Mouse (Mus musculus): ENCODE results near the gene Tns2. TPM values are rescaled to one million over a fixed set of nuclear protein-coding genes. Genes with fewer than 3 reads are reported as not detected.

The Tns2 gene
- total RNA-seq, 1 experiment from 2014 or later = 83.0 TPM

DNA sequence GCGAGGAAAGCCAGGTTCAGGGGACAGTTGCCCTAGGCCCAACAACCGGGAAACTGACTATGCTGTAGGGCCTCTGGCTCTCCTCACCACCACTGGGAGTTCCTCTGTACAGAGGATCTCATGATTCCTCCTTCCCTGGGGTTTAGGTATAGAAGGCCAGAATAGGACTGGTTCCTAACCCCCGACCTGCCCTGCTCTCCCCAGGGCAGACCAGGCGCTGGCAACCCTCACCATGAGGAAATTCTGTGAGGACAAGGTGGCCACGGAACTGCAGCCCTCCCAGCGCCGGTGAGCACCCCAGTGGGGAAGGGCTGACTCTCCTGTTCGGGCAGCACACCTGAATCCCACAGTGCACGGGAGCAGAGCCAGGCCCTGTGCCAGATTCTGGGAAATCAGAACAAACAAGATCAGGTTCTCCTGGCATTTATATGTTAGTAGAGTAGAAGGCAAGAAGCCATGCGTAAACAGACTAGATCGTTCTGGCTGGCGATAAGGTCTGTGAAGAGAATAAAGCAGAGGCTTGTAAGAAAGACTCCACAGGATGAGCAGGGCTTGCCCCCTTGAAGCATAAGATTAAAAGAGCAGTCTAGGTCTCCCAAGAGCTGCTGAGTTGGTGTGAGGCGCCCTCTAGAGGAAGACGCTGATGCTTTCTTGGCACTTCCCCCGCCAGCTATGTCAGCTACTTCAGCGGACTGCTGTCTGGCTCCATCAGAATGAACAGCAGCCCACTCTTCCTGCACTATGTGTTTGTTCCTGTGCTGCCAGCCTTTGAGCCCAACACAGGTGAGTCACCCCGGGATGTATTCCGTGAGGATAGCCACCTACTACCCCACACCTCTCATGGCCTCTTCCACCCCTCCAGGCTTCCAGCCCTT is 8.7 kb downstream of the Tns2 start:
- peak; percentile 88 for DNase-seq

DNA sequence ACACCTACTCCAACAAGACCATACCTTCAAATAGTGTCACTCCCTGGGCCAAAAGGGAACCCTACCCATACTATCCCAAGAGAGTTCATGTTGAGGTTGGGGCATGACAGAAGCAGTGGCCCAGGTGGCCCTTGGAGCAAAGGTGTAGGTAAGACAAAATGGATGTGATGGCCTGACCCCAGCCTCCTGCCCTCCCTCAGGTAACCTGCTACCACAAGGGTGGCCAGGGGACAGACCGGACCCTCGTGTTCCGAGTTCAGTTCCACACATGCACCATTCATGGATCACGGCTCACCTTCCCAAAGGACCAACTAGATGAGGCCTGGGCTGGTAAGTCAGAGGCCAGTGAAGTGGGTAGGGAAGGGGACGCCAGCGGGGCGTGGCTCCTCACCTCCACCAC is 10.1 kb downstream of the Tns2 start:
- DNase-seq = no peak

DNA sequence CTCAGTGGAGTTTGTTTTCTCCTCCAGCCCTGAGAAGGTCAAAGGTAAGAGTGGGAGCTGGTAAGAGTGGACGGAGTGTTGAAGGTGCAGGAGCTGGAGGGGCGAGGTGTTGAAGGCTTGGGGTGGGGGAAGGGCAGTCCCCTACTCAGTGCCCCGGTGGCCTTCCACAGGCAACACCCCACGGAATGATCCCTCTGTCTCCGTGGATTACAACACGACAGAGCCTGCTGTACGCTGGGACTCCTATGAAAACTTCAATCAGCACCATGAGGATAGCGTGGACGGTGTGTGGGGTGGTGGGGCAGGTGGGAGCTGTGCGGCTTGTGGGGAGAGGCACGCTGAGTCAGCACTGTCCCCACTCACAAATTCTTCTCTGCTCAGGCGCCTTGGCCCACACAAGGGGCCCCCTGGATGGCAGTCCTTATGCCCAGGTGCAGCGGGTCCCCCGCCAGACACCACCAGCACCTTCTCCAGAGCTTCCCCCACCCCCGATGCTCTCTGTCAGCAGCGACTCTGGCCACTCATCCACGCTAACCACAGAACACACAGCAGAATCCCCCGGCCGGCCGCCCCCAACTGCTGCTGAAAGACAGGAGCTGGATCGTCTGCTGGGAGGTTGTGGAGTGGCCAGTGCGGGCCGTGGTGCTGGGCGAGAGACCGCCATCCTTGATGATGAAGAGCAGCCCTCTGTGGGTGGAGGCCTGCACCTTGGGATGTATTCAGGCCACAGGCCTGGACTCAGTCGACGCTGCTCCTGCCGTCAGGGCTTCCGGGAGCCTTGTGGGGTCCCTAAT is 10.7 kb downstream of the Tns2 start:
- DNase-seq = no peak

DNA sequence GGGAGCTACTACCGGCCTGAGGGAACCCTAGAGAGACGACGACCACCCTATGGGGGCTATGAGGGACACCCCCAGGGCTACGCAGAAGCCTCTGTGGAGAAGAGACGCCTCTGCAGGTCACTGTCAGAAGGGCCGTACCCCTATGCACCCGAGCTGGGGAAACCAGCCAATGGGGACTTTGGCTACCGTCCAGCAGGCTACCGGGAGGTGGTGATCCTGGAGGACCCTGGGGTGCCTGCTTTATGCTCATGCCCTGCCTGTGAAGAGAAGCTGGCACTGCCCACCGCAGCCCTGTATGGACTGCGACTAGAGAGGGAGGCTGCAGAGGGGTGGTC is 11.2 kb downstream of the Tns2 start:
- no peak for DNase-seq

DNA sequence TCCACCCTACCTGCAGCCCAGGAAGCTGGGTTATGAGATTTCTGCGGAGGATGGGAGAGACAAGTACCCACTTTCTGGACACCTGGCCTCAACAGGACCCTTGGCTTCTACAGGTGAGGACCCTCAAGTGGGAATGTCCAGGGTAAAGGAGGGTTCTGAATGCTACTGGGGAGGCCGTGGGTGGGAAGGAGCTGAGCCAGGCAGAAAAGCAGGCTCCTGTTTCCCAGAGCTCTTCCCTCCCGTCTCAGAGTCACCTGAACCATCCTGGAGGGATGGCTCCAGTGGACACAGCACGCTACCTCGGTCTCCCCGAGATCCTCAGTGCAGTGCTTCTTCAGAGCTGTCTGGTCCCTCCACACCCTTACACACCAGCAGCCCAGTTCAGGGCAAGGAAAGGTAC is 12.0 kb downstream of the Tns2 start:
- DNase-seq = no peak

DNA sequence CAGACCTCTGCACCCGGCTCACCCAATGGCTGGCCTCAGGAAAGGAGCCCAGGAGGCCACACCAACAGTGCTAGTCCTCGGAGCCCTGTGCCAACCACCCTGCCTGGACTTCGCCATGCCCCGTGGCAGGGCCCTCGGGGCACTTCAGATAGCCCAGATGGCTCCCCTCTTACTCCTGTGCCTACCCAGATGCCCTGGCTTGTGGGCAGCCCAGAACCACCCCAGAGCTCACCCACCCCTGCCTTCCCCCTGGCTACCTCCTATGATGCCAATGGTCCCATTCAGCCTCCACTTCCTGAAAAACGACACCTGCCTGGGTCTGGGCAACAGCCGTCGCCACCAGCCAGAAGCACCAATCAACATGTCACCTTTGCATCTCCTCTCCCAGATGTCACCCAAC is 12.6 kb downstream of the Tns2 start:
- DNase-seq = no peak

DNA sequence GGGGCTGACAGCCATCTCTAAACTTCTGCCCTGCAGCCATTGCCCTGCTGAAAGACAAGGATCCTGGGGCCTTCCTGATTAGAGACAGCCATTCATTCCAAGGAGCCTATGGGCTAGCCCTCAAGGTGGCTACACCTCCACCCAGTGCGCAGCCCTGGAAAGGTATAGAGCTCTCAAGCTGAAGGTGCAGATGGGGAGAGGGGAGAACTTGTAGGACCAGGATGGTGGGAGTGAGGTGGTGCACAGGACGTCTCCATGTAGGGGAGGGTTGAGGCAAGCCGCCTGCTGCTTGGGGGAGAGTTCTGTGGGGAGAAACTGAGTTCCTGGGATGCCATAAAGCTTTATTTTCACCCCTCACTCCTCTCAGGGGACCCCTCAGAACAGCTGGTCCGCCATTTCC is 13.5 kb downstream of the Tns2 start:
- DNase-seq = no peak

DNA sequence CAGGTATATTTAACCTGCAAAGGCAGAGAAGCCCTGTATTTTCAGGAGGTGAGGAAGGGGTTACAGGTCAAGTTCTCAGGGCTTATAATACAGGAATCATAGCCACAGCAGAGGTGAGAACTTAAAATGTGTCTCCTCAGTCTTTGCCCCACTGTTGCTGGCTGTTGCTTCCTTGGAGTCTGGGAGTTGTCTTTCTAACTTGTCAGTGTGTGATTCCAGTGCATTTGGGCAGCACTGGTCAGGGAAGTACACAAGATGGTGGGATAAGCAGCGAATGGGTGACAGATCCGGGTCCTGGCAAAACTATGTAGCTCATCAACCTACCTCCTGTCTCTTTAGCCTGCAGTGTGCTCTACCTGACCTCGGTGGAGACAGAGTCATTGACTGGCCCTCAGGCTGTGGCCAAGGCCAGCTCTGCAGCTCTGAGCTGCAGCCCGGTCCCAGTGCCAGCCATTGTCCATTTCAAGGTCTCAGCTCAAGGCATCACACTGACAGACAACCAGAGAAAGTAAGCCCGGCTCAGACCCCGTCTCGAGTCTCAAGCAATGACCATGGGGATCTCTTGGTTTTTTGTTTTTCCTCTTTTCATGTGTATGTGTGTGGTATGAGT is 14.5 kb downstream of the Tns2 start:
- DNase-seq = peak; percentile 79

DNA sequence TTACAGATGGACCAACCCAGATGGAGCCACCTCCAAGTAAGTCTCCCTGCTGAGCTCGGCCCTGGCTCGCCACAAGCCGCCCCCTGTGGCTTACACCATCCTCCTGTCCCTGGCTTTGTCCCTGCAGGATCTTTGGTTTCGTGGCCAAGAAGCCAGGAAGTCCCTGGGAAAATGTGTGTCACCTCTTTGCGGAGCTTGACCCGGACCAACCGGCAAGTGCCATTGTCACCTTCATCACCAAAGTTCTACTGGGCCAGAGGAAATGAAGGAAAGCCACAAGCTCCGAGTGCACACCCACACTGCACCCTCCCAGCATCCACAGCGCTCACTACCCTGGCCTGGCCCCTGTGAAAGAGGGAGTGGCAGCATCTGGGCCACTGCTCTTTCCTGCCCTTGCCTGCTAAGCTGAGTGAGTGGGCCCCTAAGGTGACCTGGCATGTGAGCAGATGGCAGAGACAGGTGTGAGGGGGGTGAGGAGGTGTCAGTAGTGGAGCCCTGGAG is 15.6 kb downstream of the Tns2 start:
- peak; percentile 56 for DNase-seq

DNA sequence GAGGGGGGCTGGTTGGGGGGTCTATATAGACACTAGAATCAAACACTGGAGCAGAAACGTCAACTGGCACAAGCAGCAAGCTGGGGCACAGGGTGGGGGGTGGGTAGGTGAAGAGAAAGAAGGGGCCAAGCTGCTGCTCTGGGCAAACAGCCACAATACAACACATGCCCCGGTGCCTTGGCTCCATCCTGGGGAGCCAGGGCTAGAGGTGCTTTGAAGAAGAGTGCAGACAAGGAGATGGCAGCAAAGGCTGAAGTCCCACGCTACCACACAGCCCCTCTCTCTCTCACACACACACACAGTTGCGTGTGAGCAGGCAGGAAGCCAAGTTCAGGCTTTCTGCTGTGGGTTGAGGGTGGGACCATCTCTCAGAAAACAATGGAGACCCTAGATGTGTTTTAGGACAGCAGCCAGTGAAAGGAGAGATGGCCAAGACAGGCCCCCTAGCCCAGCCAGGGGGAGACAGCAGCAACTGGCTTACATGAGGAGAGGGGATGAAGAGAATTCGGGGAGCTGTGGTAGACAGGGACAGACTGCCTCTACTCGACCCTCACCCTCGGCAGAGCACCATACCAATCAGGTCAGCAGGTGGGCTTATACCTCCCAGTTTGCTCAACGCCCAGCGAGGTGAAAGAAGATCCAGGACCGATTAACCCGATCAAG is 16.7 kb downstream of the Tns2 start:
- peak; percentile 7 for DNase-seq

DNA sequence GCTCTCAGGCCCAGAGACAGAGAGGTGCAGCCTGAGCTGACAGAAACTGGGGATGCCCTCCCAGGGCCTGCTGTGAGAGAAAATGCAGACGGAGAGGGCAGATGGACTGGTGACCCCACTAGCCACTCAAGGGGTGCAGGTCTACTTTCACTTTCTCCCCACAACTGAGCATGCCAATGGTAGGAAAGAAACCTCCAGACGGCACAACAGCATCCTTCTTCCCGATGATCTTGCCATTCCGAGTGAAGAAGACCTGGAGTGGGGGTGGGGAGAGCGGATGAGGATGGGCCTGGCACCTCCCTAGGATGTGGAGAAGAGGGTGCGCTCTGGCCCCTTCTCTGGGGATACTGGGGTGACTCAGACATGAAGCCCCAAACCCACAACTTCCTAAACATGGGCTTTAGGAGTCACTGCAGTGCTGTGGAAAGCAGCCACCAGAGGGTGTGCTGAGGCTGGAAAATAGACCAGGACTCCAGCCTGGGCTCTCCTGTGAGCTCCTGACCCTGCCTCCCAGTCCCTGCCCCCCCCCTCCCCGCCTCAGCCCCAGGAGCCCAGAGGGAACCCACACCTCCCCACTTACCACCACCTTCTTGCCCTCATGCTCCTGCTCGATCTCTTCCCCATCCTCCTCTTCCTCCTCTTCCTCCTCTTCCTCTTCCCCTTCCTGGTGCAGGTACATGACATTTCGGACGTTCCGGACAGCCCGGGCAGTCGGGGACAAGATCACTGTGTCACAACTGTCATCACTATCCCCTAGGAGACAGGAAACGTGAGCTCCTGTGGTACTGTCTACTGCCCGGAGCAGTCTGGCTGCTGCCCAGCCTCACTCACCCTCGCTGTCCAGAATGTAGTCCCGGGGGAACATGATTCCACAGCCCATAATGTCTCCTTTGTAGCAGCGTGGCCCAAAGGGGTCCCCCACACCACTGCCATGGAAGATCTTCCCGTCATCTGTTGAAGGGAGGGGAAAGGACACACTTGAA is 17.5 kb downstream of the Tns2 start:
- peak; percentile 52 for DNase-seq

DNA sequence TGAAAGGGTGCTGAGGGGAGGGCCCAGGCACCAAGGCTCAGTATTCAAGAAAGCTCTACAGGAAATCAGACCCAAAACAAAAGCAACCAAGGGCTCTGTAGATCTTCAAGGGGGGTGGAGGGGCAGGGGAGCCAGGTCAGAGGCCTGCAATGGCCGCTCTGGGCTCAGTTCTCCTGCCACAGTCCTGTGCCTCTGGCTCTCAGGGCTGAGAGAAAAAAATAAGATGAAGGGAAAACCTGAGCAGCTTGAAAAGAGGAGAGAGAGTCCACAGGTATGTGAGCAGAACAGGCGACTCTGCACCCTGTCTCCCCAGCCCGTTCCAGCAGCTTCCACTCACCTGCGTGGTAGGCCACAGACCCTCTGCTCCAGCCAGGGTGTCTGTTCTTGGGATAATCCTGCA is 18.4 kb downstream of the Tns2 start:
- no peak for DNase-seq

DNA sequence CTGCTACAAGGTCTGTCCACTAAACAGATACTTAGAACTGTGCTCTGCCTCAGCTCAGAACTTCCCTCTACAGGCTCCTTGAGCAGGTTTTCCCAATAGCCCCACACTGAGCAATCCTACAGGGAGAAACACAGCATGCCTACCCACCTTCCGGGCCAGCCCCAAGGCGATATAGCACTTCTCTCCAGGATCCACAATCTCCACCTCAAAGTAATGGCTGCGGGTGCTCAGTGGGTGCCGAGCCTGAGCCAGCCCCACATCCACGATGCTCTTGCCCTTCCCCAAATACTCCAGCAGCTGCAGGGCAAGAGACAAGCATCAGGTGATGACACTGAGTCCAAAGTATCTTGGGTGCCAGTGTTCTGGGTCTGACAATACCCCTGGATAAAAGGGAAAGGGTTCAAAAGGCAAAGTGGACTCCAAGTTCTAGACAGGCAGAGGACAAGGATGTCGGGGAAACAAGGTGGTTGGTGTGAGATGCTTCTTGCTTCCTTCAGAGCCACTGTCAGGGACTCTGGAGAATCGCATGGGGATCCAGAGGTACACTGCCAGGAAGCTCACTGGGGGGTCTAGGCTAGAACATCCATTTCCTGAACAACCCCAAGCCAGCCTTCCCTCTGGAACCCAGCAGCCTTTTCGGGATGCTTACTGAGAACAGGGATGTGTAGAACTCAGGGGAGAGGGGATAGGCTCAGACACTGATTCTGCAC is 19.1 kb downstream of the Tns2 start:
- no peak for DNase-seq

DNA sequence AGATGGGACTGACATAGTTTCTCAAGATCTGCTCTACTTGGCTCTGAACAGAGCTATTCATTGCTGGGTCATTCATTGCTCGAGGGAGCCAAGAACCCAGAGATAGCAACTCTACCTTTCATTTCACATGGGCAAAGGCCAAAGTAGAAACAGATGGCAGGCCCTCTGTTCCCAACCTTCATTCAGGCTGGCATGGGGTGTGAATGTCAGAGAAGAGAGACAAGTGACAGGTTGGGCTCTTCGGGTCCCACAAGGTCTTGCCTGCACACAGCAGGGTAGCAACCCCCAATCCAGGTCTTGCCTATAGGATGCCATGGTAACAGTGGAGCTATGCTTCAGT is 19.6 kb downstream of the Tns2 start:
- no peak for DNase-seq

DNA sequence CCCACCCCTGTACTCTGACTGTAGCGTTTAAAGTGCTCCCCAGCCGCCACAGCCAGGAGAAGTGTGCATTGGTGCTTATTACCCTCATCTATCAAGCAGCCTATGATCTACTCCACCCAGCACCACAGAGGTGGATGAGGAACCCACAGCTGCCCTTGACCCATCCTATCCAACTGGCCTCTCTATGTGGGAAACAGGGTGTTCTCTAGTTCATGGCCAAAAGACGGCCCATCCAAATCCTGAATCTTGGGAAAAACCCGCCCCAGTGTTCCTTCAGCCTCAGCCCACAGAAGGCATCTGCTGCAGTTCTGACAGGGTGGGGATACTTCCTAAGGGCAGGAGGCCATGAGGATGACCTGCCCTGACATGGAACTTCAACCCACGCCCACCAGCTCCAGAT is 20.3 kb downstream of the Tns2 start:
- no peak for DNase-seq

DNA sequence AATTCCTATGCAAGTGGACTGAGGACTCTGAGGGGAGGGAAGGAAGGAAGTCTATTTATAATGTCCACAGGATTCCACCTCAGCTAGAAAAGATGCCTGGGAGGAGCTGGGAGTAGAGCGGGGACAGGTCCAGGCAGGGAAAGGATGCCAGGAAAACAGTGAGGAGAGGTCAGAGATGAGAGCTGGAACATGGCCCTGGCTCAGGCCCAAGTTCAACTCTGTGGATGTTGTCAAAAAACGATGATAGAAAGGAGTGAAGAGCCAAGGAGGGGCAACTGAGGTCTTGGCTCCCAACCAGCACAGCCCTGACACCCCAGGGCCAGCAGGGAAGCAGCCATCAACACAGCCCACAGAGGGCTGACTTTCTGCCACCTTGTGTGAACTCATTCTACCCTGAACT is 26.1 kb downstream of the Tns2 start:
- DNase-seq = peak; percentile 81

DNA sequence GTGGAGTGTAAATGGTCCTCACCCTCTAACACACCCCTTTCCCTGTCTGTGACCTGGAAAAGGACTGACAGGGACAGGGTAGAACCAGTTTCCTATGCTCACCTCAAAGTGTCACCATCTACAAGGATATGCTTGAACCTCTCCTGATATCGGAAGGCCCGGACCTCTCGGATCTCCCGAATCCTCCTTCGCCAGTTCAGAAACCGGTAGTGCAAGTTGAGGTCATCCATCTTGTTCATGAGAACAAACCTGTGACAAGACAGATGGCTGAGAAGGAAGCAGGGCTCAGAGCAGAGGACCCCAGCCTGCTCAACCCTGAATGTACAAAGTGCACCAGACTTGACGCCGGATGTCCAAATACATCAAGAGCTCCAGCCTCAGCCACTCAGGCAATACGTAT is 33.1 kb downstream of the Tns2 start:
- no peak for DNase-seq

DNA sequence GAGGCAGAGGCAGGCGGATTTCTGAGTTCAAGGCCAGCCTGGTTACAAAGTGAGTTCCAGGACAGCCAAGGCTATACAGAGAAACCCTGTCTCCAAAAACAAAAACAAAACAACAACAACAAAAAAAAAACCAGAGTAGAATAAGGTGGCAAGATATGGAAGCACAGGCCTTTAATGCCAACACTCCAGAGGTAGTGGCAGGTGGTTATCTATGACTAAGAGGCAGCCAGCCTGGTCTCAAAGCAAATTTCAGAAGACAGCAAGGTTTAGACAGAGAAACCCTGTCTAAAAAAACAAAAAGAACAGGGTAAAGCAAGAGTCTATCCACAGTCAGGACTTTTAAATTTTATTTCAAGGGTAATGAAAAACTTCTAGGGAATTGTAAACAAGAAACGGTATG is 34.5 kb downstream of the Tns2 start:
- DNase-seq = no peak

DNA sequence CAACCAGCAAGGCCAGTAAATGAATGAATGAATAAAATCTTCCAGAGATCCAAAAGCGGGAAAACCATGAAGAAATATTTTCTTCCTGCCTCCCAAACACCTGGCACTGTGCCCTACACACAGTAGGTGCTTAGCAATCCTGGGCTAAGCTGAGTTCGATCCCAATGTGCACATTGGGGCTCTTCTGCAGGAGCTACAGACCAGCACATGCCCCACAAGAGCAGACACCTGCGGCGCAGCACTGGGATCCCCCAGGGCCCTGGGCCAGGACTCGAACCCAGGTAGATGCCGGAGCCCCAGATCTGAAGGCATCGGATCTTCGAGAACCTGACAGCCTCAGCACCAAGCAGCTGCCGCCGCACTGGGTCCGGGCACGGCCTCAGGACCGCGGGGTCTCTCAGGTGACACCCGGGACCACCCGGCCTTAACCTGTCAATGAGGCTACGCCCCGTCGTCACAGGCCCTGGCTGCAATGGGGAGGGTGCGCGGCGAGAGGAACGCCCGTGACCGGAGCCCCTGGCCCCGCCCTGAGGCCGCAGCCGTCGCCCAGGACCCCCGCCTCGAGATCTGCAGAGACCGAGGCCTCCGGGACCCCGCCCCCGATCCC is 35.4 kb downstream of the Tns2 start:
- no peak for DNase-seq

DNA sequence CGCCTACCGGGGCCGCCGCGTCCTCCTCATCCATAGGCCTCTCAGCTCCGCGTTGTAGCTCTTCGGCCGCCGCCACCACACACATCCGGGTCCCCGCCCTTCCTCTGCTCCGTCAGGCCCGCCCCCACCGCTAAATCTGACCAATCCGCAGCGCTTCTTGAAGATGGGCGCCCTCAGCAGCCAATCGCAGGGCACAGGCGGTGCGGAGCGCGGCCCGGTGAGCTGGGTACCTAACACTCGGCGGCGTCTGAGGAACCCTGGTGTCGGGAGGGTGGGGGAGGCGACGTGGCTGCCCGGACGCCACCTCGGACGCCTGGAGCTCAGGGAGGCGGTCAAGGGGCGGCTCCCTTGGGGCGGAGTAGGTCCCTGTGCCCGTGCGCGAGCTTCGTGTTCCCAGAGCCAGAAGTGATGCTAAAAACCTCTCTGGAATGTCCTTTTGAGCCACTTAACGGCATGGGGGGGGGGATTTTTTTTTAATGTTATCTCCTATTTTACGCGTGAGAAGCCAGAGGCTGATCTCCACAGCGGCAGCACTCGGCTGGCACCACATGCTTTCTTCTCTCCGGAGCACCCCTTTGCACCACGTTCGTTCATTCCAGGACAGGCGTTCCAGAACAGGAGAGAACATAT is 36.0 kb downstream of the Tns2 start, which contains the start of gene Spryd3:
Spryd3 (minus strand) TSS at position 106 of the 630 bp plus-strand sequence.
- DNase-seq = peak; percentile 98

Measured in adrenal gland, postnatal 14 days (tissue).